Mouse (Mus musculus) embryonic facial prominence, embryonic 15.5 days (tissue): Measurements from ENCODE around the gene Csrnp3. TPM values are rescaled to one million over a fixed set of nuclear protein-coding genes. Genes with fewer than 3 reads are reported as not detected.

Experiments used
- ATAC-seq: fragments of 200-750 bp; cut with Nextera tagmentation; 2 replicates; pipeline ENCODE4 v1.8.0; 2017; ENCODE audit warnings: low read depth, moderate TSS enrichment; ENCODE audit not compliant: insufficient number of reproducible peaks, low FRiP score, low TSS enrichment
- H3K27ac ChIP-seq: fragments of 300-500 bp; sonication (generic); replicated peaks from 2 replicates; pipeline ENCODE4 v1.5.1; 2015; ENCODE audit warnings: mild to moderate bottlenecking, inconsistent platforms
- H3K27me3 ChIP-seq: fragments of 300-500 bp; sonication (generic); 2 replicates; pipeline ENCODE4 v1.6.1; 2015; ENCODE audit warnings: inconsistent platforms
- H3K36me3 ChIP-seq: fragments of 300-500 bp; sonication (generic); 2 replicates; pipeline ENCODE4 v1.6.1; 2015; ENCODE audit warnings: mild to moderate bottlenecking, inconsistent platforms
- H3K4me1 ChIP-seq: fragments of 300-500 bp; sonication (generic); 2 replicates; pipeline ENCODE4 v1.6.1; 2015; ENCODE audit warnings: inconsistent platforms
- H3K4me2 ChIP-seq: fragments of 300-500 bp; sonication (generic); replicated peaks from 2 replicates; pipeline ENCODE4 v1.6.1; 2015; ENCODE audit warnings: mild to moderate bottlenecking, inconsistent platforms
- H3K4me3 ChIP-seq: fragments of 300-500 bp; sonication (generic); replicated peaks from 2 replicates; pipeline ENCODE4 v1.5.1; 2015; ENCODE audit warnings: mild to moderate bottlenecking, inconsistent platforms
- H3K9ac ChIP-seq: fragments of 300-500 bp; sonication (generic); 2 replicates; pipeline ENCODE4 v1.6.1; 2015; ENCODE audit warnings: inconsistent platforms
- H3K9me3 ChIP-seq: fragments of 300-500 bp; sonication (generic); replicated peaks from 2 replicates; pipeline ENCODE4 v1.6.1; 2016; ENCODE audit warnings: inconsistent platforms
- WGBS: fragments of 180-500 bp; shearing (Covaris S2); methylation state at CpG from one replicate; pipeline ENCODE4 v1.1.7; 2015; 5-methylcytosine and 5-hydroxymethylcytosine counted together
- polyA plus RNA-seq: library from polyadenylated mRNA; unstranded; fragments of >200 nt; fragmentation: Nextera tagmentation; extraction: Ambion mirVana; gene quantifications from 2 replicates; pipeline ENCODE4 v1.2.1, GENCODE M21; 2015

Csrnp3 gene
- polyA plus RNA-seq, 1 experiment from 2014 or later = 1.6 TPM

GRCm38 (mm10) chr2:65926935-65927708 is 81.6 kb downstream of the Csrnp3 start:
- Histone ChIP-seq H3K9ac (no peak overlapping the region), H3K9me3 (no peaks in the 10 kb centered on the region), H3K4me2 (no peak overlapping the region), H3K4me3 (no peak overlapping the region), H3K4me1 (no peaks in the 10 kb centered on the region), H3K27me3 (no peaks in the 10 kb centered on the region), H3K27ac (no peak overlapping the region), H3K36me3 (no peaks in the 10 kb centered on the region)
- WGBS = 66% methylated on average over 8 of the region's 8 CpGs
- no peak for ATAC-seq

DNA sequence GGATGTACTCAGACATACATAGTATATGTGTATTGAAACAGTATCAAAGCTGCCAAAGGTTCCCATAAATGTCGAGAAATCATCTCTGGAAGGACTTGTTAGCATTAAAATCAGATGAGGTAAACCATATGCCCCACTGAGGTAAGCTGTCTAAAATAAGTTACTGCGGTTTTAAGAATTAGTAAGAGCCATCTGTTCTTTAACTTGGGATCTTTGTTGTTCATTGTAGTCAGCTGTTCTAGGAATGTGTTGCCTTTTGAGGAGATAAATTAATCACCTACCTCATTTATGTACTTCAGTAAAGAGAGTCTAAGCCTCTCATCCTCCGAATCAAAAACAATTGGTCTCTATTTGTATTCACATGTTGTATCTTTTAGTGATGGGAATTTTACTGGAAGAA is 83.7 kb downstream of the Csrnp3 start:
- no peak for ATAC-seq
- no peak overlapping the region for H3K4me2 ChIP-seq

GRCm38 (mm10) chr2:65929927-65930326 is 84.4 kb downstream of the Csrnp3 start:
- 63% methylated on average over 11 of the region's 11 CpGs for WGBS
- H3K9ac ChIP-seq = no peak overlapping the region
- H3K27me3 ChIP-seq = no peaks in the 10 kb centered on the region
- H3K27ac ChIP-seq = no peak overlapping the region
- H3K4me3 ChIP-seq = no peak overlapping the region
- no peaks in the 10 kb centered on the region for H3K4me1 ChIP-seq
- H3K36me3 ChIP-seq = no peaks in the 10 kb centered on the region
- ATAC-seq = no peak
- H3K9me3 ChIP-seq = no peaks in the 10 kb centered on the region
- H3K4me2 ChIP-seq = no peak overlapping the region

More for the DNA sequence above, 83.7 kb downstream of the Csrnp3 start:
- Histone ChIP-seq H3K4me1 (no peaks in the 10 kb centered on the region), H3K36me3 (no peaks in the 10 kb centered on the region), H3K27me3 (no peaks in the 10 kb centered on the region), H3K4me3 (no peak overlapping the region), H3K9ac (no peak overlapping the region), H3K27ac (no peak overlapping the region), H3K9me3 (no peaks in the 10 kb centered on the region)
- WGBS = 47% methylated on average over 3 of the region's 3 CpGs

DNA sequence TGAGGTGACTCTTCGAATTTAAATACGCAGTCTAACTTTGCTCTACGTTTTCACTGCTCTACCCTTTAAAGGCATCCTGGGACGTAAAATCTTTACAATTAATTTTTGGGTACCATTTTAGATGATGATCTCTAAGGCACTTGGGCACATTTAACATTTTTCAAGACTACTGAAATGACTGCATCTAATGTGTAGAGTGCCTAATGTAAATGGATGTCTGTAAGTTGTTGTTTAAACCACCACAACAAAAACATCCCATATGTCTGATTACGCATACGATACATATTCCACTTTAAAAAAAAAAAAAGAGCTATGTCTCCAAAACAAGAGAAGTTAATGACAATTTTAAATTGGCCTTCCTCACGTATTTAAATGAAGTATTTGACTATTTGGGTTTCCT is 85.7 kb downstream of the Csrnp3 start:
- H3K36me3 ChIP-seq = no peaks in the 10 kb centered on the region
- no peak overlapping the region for H3K9ac ChIP-seq
- no peak for ATAC-seq
- no peaks in the 10 kb centered on the region for H3K4me1 ChIP-seq
- 58% methylated on average over 7 of the region's 7 CpGs for WGBS
- H3K27ac ChIP-seq = no peak overlapping the region
- peak overlapping the region; percentile 63 for H3K4me2 ChIP-seq
- H3K9me3 ChIP-seq = no peaks in the 10 kb centered on the region
- peak overlapping the region; percentile 44 for H3K4me3 ChIP-seq
- H3K27me3 ChIP-seq = no peaks in the 10 kb centered on the region

- Histone ChIP-seq H3K4me3 (peak overlapping the region; percentile 44), H3K4me1 (no peaks in the 10 kb centered on the region), H3K36me3 (no peaks in the 10 kb centered on the region), H3K27ac (no peak overlapping the region), H3K9ac (0 out of 2 replicates have a peak overlapping the region, but pooled peaks have one; percentile 2), H3K27me3 (no peaks in the 10 kb centered on the region), H3K4me2 (peak overlapping the region; percentile 63), H3K9me3 (no peaks in the 10 kb centered on the region)
- ATAC-seq = 0 out of 2 replicates have a peak, but pooled peaks have one; percentile 43
- 2% methylated on average over 11 of the region's 11 CpGs for WGBS
These were observed 86.3 kb downstream of the Csrnp3 start for GRCm38 (mm10) chr2:65931841-65932311.

GRCm38 (mm10) chr2:65934099-65934498 is 88.5 kb downstream of the Csrnp3 start:
- Histone ChIP-seq H3K27ac (no peak overlapping the region), H3K9ac (no peak overlapping the region), H3K36me3 (no peaks in the 10 kb centered on the region), H3K27me3 (no peaks in the 10 kb centered on the region), H3K4me1 (no peaks in the 10 kb centered on the region), H3K9me3 (no peaks in the 10 kb centered on the region), H3K4me3 (no peak overlapping the region), H3K4me2 (no peak overlapping the region)
- ATAC-seq = no peak
- 52% methylated on average over 2 of the region's 2 CpGs for WGBS

DNA sequence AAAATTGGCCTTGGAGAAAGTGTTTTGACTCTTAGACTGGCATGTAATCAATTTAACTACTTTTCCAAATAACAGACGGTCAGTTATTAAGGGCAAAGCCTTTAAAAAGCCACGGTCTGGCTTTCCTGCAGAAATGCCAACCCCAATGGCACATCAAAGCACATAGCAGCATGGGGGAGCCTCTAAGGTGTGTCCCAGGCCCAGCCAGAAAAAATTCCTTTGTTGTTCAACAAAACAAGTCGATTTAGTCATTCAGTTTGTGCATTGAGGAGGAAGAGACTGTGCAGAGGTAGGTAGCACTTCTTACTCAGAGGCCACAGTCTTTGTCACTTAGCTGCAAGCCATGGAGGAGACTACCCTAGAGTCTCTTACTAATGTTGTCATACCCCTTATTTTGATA is 93.3 kb downstream of the Csrnp3 start:
- no peak overlapping the region for H3K4me3 ChIP-seq
- H3K36me3 ChIP-seq = no peaks in the 10 kb centered on the region
- H3K9ac ChIP-seq = no peak overlapping the region
- no peak overlapping the region for H3K4me2 ChIP-seq
- no peak for ATAC-seq
- WGBS = 39% methylated on average over 3 of the region's 3 CpGs
- no peaks in the 10 kb centered on the region for H3K9me3 ChIP-seq
- no peaks in the 10 kb centered on the region for H3K27me3 ChIP-seq
- H3K27ac ChIP-seq = no peak overlapping the region
- H3K4me1 ChIP-seq = no peaks in the 10 kb centered on the region

GRCm38 (mm10) chr2:65940351-65940750 is 94.8 kb downstream of the Csrnp3 start:
- 65% methylated on average over 5 of the region's 5 CpGs for WGBS
- Histone ChIP-seq H3K4me3 (no peak overlapping the region), H3K4me2 (no peak overlapping the region), H3K4me1 (no peaks in the 10 kb centered on the region), H3K9me3 (no peaks in the 10 kb centered on the region), H3K9ac (no peak overlapping the region), H3K36me3 (no peaks in the 10 kb centered on the region), H3K27ac (no peak overlapping the region), H3K27me3 (no peaks in the 10 kb centered on the region)
- no peak for ATAC-seq

GRCm38 (mm10) chr2:65942346-65942745 is 96.8 kb downstream of the Csrnp3 start:
- Histone ChIP-seq H3K4me1 (no peaks in the 10 kb centered on the region), H3K9ac (no peak overlapping the region), H3K4me2 (no peak overlapping the region), H3K4me3 (no peak overlapping the region), H3K27me3 (no peaks in the 10 kb centered on the region), H3K27ac (no peak overlapping the region), H3K36me3 (no peaks in the 10 kb centered on the region), H3K9me3 (no peaks in the 10 kb centered on the region)
- no peak for ATAC-seq
- 83% methylated on average over 4 of the region's 4 CpGs for WGBS

DNA sequence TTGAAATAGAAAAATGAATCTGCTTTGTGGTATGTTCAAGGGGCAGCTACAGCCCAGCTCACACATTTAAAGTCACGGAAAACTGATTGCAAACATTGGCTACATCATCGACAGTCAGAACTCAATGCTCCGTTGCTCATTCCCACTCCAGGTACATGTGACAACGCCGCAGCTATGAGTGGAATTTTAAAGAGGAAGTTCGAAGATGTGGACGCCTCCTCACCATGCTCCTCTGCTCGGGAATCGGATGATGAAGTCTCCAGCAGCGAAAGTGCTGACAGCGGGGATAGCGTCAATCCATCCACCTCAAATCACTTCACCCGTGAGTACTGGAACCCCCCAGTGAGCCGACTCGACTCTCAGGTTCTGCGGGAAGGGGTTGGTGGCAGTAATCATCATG is 103.2 kb downstream of the Csrnp3 start:
- ATAC-seq = no peak
- Histone ChIP-seq H3K4me1 (no peaks in the 10 kb centered on the region), H3K9ac (no peak overlapping the region), H3K27me3 (no peaks in the 10 kb centered on the region), H3K4me3 (no peak overlapping the region), H3K4me2 (no peak overlapping the region), H3K36me3 (no peaks in the 10 kb centered on the region), H3K9me3 (no peaks in the 10 kb centered on the region), H3K27ac (no peak overlapping the region)
- 83% methylated on average over 16 of the region's 16 CpGs for WGBS

- Histone ChIP-seq H3K4me2 (no peak overlapping the region), H3K4me1 (no peaks in the 10 kb centered on the region), H3K27ac (no peak overlapping the region), H3K4me3 (no peak overlapping the region), H3K27me3 (no peaks in the 10 kb centered on the region), H3K9me3 (no peaks in the 10 kb centered on the region), H3K36me3 (no peaks in the 10 kb centered on the region), H3K9ac (no peak overlapping the region)
- ATAC-seq = no peak
- 50% methylated on average over 17 of the region's 17 CpGs for WGBS
These were observed 108.3 kb downstream of the Csrnp3 start for GRCm38 (mm10) chr2:65953726-65954340.
